Mouse (Mus musculus) gastrocnemius, adult 2 months (tissue): Measurements from ENCODE around the gene Tmem259. TPM values are rescaled to one million over a fixed set of nuclear protein-coding genes. Genes with fewer than 3 reads are reported as not detected.

Experiments
- DNase-seq: peaks from one replicate; pipeline ENCODE4 v3.0.0; 2022
- H3K27ac ChIP-seq: fragments of 200-600 bp; 2 replicates; pipeline ENCODE4 v1.8.1; 2022; ENCODE audit warnings: mild to moderate bottlenecking
- H3K4me3 ChIP-seq: fragments of 200-600 bp; 2 replicates; pipeline ENCODE4 v1.8.1; 2022; ENCODE audit warnings: mild to moderate bottlenecking, moderate library complexity
- CTCF ChIP-seq: fragments of 200-600 bp; IDR thresholded peaks from 2 replicates; pipeline ENCODE4 v1.8.1; 2022; ENCODE audit warnings: antibody characterized with exemption, mild to moderate bottlenecking, moderate library complexity
- intact Hi-C: fragments of 180-260 bp; cut with DNase I; formaldehyde crosslinking; loops from one replicate; pipeline ENCODE4 v1.15.1; 2025
- total RNA-seq, 2 experiments: library from RNA; stranded (reverse); gene quantifications; 2 replicates each; pipeline ENCODE4 v1.2.3; 2021

The Tmem259 gene
- total RNA-seq, 2 experiments from 2014 or later = 70.9 to 75.1 TPM

DNA sequence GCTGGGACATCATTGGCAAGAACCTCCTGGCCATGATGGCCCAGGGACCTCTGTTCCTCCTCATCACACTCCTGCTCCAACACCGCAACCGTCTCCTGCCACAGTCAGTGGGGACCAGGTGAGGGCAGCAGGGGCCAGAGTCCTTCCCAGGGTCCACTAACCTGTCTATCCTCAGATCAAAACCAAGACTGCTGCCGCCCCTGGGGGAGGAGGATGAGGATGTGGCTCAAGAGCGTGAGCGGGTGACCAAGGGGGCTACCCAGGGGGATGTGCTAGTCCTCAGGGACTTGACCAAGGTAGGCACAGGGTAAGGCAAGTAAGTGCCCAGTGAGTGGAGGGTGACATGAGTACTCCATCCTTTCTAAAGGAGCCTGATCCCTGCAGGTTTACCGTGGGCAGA lies 27.6 kb upstream of the Tmem259 start:
- Histone ChIP-seq H3K4me3 (no peak overlapping the region), H3K27ac (no peak overlapping the region)
- TF ChIP-seq CTCF = no peak
- intact Hi-C loops = no loop called here
- DNase-seq = no peak

DNA sequence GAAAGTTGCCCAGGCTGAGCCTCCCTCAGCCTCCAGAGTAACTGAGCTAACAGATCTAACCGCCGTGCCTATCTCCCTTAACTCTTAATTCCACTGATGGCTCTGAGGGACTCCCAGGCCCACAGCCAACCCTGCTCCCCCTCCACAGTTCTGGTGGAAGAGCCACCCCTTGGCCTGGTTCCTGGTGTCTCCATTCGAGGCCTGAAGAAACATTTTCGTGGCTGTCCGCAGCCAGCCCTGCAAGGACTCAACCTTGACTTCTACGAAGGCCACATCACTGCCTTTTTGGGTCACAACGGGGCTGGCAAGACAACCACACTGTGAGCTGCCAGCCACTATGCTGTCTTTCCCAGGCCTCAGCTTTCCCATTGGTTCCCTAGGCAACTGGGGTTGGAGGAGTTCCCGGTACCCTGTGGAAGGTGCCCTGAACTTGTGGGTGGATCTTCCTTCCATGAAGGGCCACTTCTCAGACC lies 20.1 kb upstream of the Tmem259 start:
- no peak for DNase-seq
- no peak for TF ChIP-seq CTCF
- no peak overlapping the region for H3K27ac ChIP-seq
- intact Hi-C loops = no loop called here
- H3K4me3 ChIP-seq = no peak overlapping the region

DNA sequence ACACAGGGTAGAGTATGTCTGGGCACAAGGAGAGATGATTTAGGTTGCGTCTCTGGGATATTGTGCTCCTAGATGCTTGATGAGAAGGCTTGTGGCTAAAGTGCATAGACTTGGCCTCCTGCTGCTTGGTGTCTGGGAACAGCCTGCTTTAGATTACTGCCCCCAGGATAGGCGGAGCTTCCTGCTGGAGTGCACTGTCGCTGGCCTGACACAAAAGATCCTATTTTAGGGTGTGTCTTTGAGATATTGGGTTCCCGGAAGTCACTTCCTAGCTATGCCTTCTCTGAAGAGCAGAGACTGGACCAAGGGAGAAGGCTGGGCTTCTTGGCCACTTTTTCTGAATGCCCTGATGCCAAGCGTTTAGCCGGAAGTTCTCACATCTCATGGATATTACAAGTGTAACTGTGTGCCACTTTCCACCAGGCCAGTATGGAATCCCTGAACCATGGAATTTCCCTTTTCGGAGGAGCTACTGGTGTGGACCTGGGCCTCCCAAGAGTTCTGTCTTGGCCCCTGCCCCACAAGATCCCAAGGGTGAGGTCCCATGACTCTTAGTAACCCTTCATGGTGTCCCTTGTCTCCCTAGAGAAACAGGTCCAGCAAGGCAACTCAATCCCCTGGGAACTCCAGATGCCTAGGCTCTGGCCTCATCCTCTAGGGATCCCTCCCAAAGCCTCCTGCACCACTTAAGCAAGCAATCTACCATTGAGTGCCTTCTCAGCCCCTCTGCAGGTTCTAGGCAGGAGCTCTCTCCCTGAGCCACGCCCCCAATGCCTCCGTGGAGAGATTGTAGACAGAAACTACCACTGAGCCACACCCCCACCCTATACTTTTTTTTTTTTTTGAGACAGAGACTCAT lies 19.5 kb upstream of the Tmem259 start:
- H3K4me3 ChIP-seq = no peak overlapping the region
- H3K27ac ChIP-seq = peak overlapping the region; percentile 60
- no peak for TF ChIP-seq CTCF
- intact Hi-C loops = no loop called here
- no peak for DNase-seq

DNA sequence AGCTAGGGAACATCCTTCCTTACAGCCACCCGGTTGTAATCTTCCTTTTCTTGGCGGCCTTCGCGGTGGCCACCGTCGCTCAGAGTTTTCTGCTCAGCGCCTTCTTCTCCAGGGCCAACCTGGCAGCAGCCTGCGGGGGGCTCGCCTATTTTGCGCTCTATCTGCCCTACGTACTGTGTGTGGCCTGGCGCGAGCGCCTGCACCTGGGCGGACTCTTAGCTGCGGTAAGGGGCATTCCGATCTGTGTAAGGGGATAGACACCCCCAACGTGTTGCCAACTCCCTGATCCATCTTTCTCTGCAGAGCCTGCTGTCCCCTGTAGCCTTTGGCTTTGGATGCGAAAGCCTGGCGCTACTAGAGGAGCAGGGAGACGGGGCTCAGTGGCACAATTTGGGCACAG lies 18.7 kb upstream of the Tmem259 start:
- intact Hi-C loops = no loop called here

GRCm38 (mm10) chr10:80001945-80002344 lies 17.8 kb upstream of the Tmem259 start:
- H3K27ac ChIP-seq = no peak overlapping the region
- no peak for DNase-seq
- no peak for TF ChIP-seq CTCF
- intact Hi-C loops = no loop called here
- no peak overlapping the region for H3K4me3 ChIP-seq

More for the DNA sequence above, 18.7 kb upstream of the Tmem259 start:
- Histone ChIP-seq H3K4me3 (no peak overlapping the region), H3K27ac (peak overlapping the region; percentile 60)
- DNase-seq = no peak
- no peak for TF ChIP-seq CTCF

DNA sequence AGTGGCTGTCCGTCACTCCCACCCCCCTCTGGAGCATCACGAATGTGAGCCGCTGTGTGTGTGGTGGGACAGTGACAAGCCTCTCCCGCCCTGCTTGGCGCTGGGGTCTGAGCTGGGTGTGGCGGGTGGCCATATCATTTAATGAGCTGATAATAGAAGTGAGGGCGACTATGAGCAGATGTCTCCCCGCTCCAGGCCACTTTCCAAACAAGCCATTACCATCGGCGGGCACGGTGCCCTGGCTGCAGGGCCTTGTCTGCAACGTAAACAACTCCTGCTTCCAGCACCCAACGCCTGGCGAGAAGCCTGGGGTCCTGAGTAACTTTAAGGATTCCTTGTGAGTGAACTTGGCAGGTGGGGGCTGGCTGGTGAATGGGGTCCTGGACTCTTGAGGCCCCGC lies 13.7 kb upstream of the Tmem259 start:
- Histone ChIP-seq H3K4me3 (peak overlapping the region; percentile 83), H3K27ac (no peak overlapping the region)
- DNase-seq = no peak
- no peak for TF ChIP-seq CTCF
- intact Hi-C loops = loop anchor here (5.0 kb wide), 1 partner anchor 39 kb away; the partner anchor contains the start of gene Polr2e

- TF ChIP-seq CTCF = no peak
- intact Hi-C loops = loop anchor here (5.0 kb wide), 1 partner anchor 40 kb away; the partner anchor contains the start of gene Polr2e
- DNase-seq = peak; percentile 78
- Histone ChIP-seq H3K27ac (peak overlapping the region; percentile 86), H3K4me3 (peak overlapping the region; percentile 83)
Observed at GRCm38 (mm10) chr10:79997034-79997760, 13.1 kb upstream of the Tmem259 start.

- no peak for TF ChIP-seq CTCF
- DNase-seq = peak; percentile 99
- Histone ChIP-seq H3K27ac (peak within 1 kb of the TSS; percentile 86), H3K4me3 (peak within 1 kb of the TSS; percentile 83)
- intact Hi-C loops = loop anchor here (5.0 kb wide), 1 partner anchor 41 kb away; the partner anchor contains the start of gene Polr2e
Observed at GRCm38 (mm10) chr10:79996272-79997033, 12.3 kb upstream of the Tmem259 start, which contains the start of gene Abca7. Gene Abca7, plus strand, starts transcription at chr10:79996494.

- no peak for TF ChIP-seq CTCF
- peak overlapping the region; percentile 86 for H3K27ac ChIP-seq
- H3K4me3 ChIP-seq = peak overlapping the region; percentile 83; the same call in 1 of the 2 replicates
- intact Hi-C loops = loop anchor here (5.0 kb wide), 1 partner anchor 42 kb away; the partner anchor contains the start of gene Polr2e
- no peak for DNase-seq
Observed at GRCm38 (mm10) chr10:79995636-79996035, 11.5 kb upstream of the Tmem259 start.

DNA sequence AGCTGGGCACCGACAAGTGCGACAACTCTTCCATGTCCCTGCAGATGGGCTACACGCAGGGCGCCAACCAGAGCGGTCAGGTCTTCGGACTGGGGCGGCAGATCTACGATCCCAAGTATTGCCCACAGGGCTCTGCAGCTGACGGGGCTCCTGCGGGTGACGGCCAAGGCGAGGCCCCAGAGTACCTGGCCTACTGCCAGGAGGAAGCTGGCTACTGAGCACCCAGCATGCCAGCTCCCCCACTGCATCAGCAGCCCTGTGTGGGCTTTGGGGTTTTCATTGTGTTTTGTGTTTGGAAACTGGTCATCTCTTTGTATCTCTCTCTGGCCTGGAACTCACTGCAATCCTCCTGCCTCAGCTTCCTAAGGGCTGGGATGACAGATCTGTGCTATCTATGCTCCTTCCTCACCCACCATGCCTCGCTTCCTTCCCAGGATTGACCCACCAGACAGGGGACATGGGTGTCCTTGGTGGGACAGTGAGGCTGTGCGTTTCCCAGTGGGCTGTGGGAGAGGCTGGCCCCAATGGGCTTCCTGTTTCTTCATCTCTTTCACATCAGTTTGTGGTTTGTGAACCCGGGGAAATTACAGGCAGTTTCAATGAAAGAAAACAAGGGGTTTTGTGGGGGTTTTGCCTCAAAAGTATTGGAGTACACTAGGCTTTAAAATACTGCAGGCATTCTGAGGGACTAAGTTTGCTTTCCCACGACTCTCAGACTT lies 10.4 kb upstream of the Tmem259 start:
- no peak for DNase-seq
- Histone ChIP-seq H3K27ac (0 out of 2 replicates have a peak overlapping the region, but pooled peaks have one; percentile 31), H3K4me3 (no peak overlapping the region)
- intact Hi-C loops = loop anchor here (5.0 kb wide), 1 partner anchor 43 kb away; the partner anchor contains the start of gene Polr2e
- TF ChIP-seq CTCF = no peak

GRCm38 (mm10) chr10:79991548-79991947 lies 7.4 kb upstream of the Tmem259 start:
- intact Hi-C loops = no loop called here
- H3K27ac ChIP-seq = no peak overlapping the region
- TF ChIP-seq CTCF = peak; percentile 29; the same call in 1 of the 2 replicates
- no peak for DNase-seq
- H3K4me3 ChIP-seq = no peak overlapping the region

DNA sequence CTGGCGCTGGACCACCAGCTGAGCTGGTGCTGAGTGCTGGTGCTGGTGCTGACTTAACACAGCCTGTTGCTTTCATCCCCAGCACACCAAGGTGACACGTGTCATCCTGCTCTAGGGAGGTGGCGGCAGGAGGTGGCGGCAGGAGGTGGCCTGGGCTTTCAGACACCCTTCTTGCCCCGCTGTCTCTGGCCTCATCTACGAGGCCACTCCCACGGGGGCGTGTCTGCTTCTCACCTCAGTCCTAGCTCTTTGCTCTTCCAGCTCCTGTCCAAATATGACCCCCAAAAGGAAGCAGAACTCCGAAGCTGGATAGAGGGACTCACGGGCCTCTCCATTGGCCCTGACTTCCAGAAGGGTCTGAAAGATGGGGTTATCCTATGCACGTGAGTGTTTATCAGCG lies 7.0 kb upstream of the Tmem259 start:
- intact Hi-C loops = no loop called here
- TF ChIP-seq CTCF = no peak
- Histone ChIP-seq H3K4me3 (peak overlapping the region; percentile 7), H3K27ac (no peak overlapping the region)
- no peak for DNase-seq
